Mouse (Mus musculus): ENCODE measurements around the gene Safb2. TPM values are rescaled to one million over a fixed set of nuclear protein-coding genes. Genes with fewer than 3 reads are reported as not detected.

Safb2 gene
- polyA plus RNA-seq, 1 experiment: 400 TPM

DNA sequence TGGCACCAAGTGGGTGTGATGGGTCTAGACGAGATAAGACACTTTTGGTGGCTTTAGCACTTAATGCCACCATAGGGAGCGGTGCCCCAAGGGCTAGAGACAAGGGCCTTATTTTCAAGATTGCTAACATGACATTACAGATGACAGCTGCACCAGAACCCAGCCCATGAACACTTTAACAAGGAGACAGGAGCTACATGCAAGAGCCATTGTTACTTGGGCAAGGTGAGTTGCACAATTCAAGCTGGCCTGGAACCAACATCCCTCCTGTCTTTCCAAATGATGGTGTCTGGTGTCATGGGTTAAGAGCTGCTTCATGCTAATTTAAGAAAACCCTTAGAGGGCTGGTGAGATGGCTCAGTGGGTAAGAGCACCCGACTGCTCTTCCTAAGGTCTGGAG is 25.0 kb downstream of the Safb2 start:
- H3K27ac ChIP-seq (ENCODE audit: control insufficient read depth, insufficient read depth, low read depth, low read length, poor library complexity): no peak overlapping the region
- WGBS: 51% methylated on average over 3 of the region's 3 CpGs
- H3K4me3 ChIP-seq (replicated peaks; ENCODE audit: control insufficient read depth, low read depth, low read length): no peak overlapping the region
- no peaks in the 10 kb centered on the region for H3K4me1 ChIP-seq (ENCODE audit: control insufficient read depth, insufficient read depth, low read length)
- no peak for TF ChIP-seq CTCF (IDR thresholded peaks at IDR 0.05; ENCODE audit: control insufficient read depth, insufficient read depth, low read length)
- TF ChIP-seq POLR2A (IDR thresholded peaks at IDR 0.05; ENCODE audit: borderline replicate concordance, control insufficient read depth, low read depth, low read length): no peak

DNA sequence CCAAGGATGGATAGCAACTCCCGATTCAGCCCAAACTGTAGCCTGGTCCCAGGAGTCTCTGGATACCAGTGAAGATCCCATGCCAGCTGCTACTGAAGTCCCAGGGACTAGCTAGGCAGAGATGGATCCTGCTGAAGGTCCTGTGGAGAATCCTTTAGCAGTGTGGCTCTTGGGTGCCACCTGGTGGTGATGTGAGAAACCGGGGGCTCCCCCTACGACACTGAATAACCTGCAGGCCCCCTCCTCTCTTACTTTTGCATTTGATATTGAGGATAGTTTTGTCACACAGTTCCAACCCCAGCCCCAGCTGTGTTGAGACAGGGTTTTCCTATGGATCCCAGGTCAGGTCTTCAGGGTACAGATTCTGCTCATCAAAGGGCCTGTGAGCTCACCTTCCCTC is 25.9 kb downstream of the Safb2 start:
- no peaks in the 10 kb centered on the region for H3K4me1 ChIP-seq (ENCODE audit: control insufficient read depth, insufficient read depth, low read length)
- WGBS: 18% methylated on average over 3 of the region's 3 CpGs
- TF ChIP-seq POLR2A (IDR thresholded peaks at IDR 0.05; ENCODE audit: borderline replicate concordance, control insufficient read depth, low read depth, low read length): no peak
- peak; percentile 78 for TF ChIP-seq CTCF (IDR thresholded peaks at IDR 0.05; ENCODE audit: control insufficient read depth, insufficient read depth, low read length)
- H3K4me3 ChIP-seq (replicated peaks; ENCODE audit: control insufficient read depth, low read depth, low read length): no peak overlapping the region
- no peak overlapping the region for H3K27ac ChIP-seq (ENCODE audit: control insufficient read depth, insufficient read depth, low read depth, low read length, poor library complexity)

DNA sequence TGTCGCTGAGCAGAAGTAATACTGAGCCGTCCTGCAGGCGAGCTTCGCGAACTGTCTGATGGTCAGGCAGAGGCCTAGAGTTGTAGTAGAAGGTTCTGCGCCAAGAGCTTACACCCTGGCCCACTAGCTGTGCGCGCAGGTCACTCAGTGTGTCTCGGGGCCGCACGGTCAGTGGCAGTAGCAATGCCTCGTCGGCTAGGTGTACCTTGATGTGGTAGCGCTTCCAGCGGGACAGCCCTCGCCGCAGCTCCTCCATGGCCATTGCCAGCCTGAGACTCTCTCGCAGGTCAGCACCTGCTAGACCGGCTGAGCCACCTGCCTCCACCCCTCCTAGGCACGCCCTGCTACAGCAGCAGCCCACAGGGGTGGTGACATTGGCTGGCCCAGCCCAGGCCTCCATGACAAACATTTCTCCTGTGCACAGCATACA is 30.2 kb downstream of the Safb2 start, which contains the start of gene Gm20219:
Gene Gm20219 (minus strand): TSS at position 266 of the 430 bp plus-strand sequence.
- TF ChIP-seq POLR2A (IDR thresholded peaks at IDR 0.05; ENCODE audit: borderline replicate concordance, control insufficient read depth, low read depth, low read length) (no peak), CTCF (IDR thresholded peaks at IDR 0.05; ENCODE audit: control insufficient read depth, insufficient read depth, low read length) (no peak)
- 87% methylated on average over 20 of the region's 20 CpGs for WGBS
- H3K27ac ChIP-seq (ENCODE audit: control insufficient read depth, insufficient read depth, low read depth, low read length, poor library complexity): no peak within 1 kb of the TSS
- H3K4me3 ChIP-seq (replicated peaks; ENCODE audit: control insufficient read depth, low read depth, low read length): no peak within 1 kb of the TSS
- H3K4me1 ChIP-seq (ENCODE audit: control insufficient read depth, insufficient read depth, low read length): no peaks in the 10 kb centered on the region

DNA sequence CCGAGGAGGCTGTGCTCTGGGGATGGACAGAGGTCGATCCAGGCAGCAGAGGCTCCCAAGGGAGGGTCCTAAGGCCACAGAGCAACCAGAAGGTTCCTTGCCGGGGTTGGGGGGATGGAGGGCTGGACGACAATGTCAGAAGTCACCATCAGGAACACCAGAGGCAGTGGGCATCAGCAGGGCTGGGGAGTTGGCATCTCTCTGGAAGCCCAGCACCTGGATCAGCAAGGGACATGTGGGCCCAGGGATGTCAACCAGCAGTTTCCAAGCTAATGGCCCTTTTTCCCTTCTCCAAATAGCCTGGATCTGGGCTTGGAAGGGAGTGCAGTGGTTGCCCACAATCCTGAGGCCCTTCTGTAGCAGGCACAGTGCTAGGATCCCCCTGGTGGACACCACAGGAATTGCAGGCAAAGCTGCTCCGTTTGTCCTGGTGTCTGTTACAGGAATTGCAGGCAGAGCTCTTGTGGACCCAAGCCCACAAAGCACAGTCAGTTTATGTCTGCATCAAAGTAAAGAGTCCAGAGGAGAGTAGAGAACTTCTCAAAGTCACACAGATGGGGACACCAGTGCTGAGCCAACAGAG is 31.5 kb downstream of the Safb2 start:
- TF ChIP-seq POLR2A (IDR thresholded peaks at IDR 0.05; ENCODE audit: borderline replicate concordance, control insufficient read depth, low read depth, low read length) (no peak), CTCF (IDR thresholded peaks at IDR 0.05; ENCODE audit: control insufficient read depth, insufficient read depth, low read length) (peak; percentile 98)
- H3K4me3 ChIP-seq (replicated peaks; ENCODE audit: control insufficient read depth, low read depth, low read length): no peak overlapping the region
- WGBS: 69% methylated on average over 5 of the region's 5 CpGs

DNA sequence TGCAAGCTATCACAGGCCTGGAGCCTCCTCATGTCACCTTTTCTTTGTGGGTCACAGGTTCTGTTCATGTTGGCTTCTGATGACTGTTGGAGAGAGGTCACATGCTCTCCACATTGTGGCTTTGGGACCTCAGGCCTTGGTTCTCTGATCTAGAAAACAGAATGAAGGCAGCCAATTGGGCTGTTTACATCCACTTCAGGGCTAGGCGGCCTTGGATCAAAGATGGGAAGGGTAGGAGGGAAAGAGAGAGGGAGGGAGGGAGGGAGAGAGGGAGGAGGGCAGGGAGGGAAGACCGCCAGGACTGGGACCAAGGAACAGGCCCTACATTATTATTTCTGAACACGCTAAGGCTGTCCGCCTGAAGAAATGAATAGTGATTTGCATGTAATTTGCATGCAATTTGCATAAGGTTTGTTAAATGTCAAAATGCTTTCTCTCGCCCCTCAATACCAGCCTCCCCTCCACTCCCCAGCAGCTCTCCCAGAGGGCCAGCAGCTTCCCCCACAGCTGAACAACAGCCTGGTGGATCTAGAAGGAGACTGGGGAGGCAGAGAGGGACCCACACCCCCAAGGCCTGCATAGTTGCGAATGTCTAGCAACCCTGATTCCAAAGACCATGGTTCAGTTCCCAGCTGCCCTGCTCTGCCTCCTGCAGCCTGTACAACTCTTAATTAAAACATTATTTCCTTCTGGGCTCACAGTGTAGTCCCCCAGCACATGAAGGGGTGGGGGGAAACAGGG is 32.4 kb downstream of the Safb2 start:
- TF ChIP-seq CTCF (IDR thresholded peaks at IDR 0.05; ENCODE audit: control insufficient read depth, insufficient read depth, low read length) (no peak), POLR2A (IDR thresholded peaks at IDR 0.05; ENCODE audit: borderline replicate concordance, control insufficient read depth, low read depth, low read length) (no peak)
- H3K4me3 ChIP-seq (replicated peaks; ENCODE audit: control insufficient read depth, low read depth, low read length): no peak overlapping the region
- no peaks in the 10 kb centered on the region for H3K4me1 ChIP-seq (ENCODE audit: control insufficient read depth, insufficient read depth, low read length)
- H3K27ac ChIP-seq (ENCODE audit: control insufficient read depth, insufficient read depth, low read depth, low read length, poor library complexity): no peak overlapping the region
- WGBS: 87% methylated on average over 6 of the region's 6 CpGs

More for the DNA sequence above, 31.5 kb downstream of the Safb2 start:
- H3K4me1 ChIP-seq (ENCODE audit: control insufficient read depth, insufficient read depth, low read length): no peaks in the 10 kb centered on the region
- H3K27ac ChIP-seq (ENCODE audit: control insufficient read depth, insufficient read depth, low read depth, low read length, poor library complexity): no peak overlapping the region

DNA sequence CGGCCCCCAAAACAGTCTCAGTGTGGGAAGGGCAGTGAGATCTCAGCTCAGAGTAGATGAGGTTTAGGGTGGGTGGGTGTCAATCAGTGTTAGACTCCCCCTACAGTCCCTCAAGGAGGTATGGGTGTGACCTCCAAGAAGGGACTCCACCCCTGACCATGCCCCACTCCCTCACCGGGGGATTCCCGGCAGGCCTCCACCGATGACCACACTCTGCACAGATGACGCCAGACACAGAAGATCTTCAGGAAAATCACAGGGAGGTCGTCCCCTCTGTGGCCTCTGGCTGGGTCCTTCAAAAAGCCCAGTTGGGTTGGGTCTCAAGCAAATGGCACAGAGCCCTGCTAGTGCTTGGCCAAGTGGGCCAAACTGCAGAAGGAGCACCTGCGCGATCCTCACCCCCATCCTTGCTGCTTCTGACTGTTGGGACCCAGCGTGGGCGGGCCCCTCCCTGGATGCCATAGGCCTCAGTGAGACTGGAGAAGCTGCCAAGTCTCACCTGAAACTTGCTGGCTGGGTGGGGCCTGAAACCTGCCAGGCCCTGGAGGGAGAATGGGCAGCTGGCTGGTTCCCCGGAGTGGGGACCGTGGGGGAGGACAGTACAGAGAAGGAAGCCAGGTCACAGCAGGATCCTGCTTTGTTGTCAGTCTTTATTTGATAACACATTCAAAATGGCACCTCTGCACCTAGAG is 33.5 kb downstream of the Safb2 start:
- WGBS: 83% methylated on average over 12 of the region's 12 CpGs
- Histone ChIP-seq H3K27ac (ENCODE audit: control insufficient read depth, insufficient read depth, low read depth, low read length, poor library complexity) (no peak overlapping the region), H3K4me3 (replicated peaks; ENCODE audit: control insufficient read depth, low read depth, low read length) (no peak overlapping the region), H3K4me1 (ENCODE audit: control insufficient read depth, insufficient read depth, low read length) (no peaks in the 10 kb centered on the region)
- no peak for TF ChIP-seq CTCF (IDR thresholded peaks at IDR 0.05; ENCODE audit: control insufficient read depth, insufficient read depth, low read length)
- TF ChIP-seq POLR2A (IDR thresholded peaks at IDR 0.05; ENCODE audit: borderline replicate concordance, control insufficient read depth, low read depth, low read length): no peak

DNA sequence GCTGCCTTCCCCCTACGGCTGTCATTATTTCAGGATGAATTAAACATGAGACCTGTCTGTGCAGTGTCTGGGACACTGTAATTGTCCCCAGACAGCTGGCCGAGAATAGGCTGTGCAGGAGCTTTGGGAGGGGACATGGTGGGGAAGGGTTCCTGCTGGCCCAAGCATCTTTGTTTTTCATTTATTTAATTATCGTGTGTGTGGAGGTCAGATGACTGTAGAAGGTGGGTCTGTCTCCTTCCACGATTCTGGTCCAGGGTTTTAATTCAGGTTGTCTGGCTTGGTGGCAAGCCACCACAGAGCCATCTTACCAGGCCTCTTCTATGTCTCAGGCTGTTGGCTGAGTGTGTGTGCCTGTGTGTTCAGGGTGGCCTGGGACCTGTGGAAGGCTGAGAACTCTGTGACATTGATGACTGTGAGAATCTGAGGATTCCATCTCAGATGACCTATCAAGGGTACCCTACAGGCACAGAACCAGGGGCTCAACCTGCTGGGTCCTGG is 35.7 kb downstream of the Safb2 start:
- WGBS: 74% methylated on average over 4 of the region's 4 CpGs
- H3K4me1 ChIP-seq (ENCODE audit: control insufficient read depth, insufficient read depth, low read length): no peaks in the 10 kb centered on the region
- H3K4me3 ChIP-seq (replicated peaks; ENCODE audit: control insufficient read depth, low read depth, low read length): no peak overlapping the region
- H3K27ac ChIP-seq (ENCODE audit: control insufficient read depth, insufficient read depth, low read depth, low read length, poor library complexity): no peak overlapping the region
- TF ChIP-seq CTCF (IDR thresholded peaks at IDR 0.05; ENCODE audit: control insufficient read depth, insufficient read depth, low read length) (no peak), POLR2A (IDR thresholded peaks at IDR 0.05; ENCODE audit: borderline replicate concordance, control insufficient read depth, low read depth, low read length) (no peak)

Measured in bone marrow, adult 2 months (tissue).